Mouse (Mus musculus) liver, embryonic 11.5 days (tissue): Measurements from ENCODE around the gene Aknad1. TPM values are rescaled to one million over a fixed set of nuclear protein-coding genes. Genes with fewer than 3 reads are reported as not detected.

Experiments
- ATAC-seq: fragments of 200-750 bp; cut with Nextera tagmentation; replicated peaks from 2 replicates; pipeline ENCODE4 v1.8.0; 2017; ENCODE audit warnings: moderate number of reproducible peaks, mild to moderate bottlenecking, moderate TSS enrichment, moderate library complexity; ENCODE audit not compliant: low FRiP score
- DNase-seq: peaks from one replicate; pipeline ENCODE4 v3.0.0-alpha.2; 2017; ENCODE audit warnings: low spot score
- H3K27ac ChIP-seq: fragments of 300-500 bp; sonication (generic); 2 replicates; pipeline ENCODE4 v1.5.1; 2014; ENCODE audit warnings: mild to moderate bottlenecking, low read depth, low read length, control low read depth
- H3K27me3 ChIP-seq: fragments of 300-500 bp; sonication (generic); replicated peaks from 2 replicates; pipeline ENCODE4 v1.6.1; 2014; ENCODE audit warnings: low read length, mixed read lengths; ENCODE audit not compliant: control insufficient read depth, insufficient read depth
- H3K36me3 ChIP-seq: fragments of 300-500 bp; sonication (generic); 2 replicates; pipeline ENCODE4 v1.6.1; 2014; ENCODE audit warnings: mild to moderate bottlenecking, low read length, moderate library complexity, mixed read lengths; ENCODE audit not compliant: control insufficient read depth, insufficient read depth
- H3K4me1 ChIP-seq: fragments of 300-500 bp; sonication (generic); replicated peaks from 2 replicates; pipeline ENCODE4 v1.6.1; 2014; ENCODE audit warnings: low read length, mixed read lengths; ENCODE audit not compliant: control insufficient read depth, insufficient read depth
- H3K4me2 ChIP-seq: fragments of 300-500 bp; sonication (generic); 2 replicates; pipeline ENCODE4 v1.6.1; 2014; ENCODE audit warnings: mild to moderate bottlenecking, control low read depth, moderate library complexity
- H3K4me3 ChIP-seq: fragments of 300-500 bp; sonication (generic); 2 replicates; pipeline ENCODE4 v1.5.1; 2014; ENCODE audit warnings: low read depth, low read length, control low read depth
- H3K9ac ChIP-seq: fragments of 300-500 bp; sonication (generic); 2 replicates; pipeline ENCODE4 v1.6.1; 2014; ENCODE audit warnings: low read depth, low read length, control low read depth
- H3K9me3 ChIP-seq: fragments of 300-500 bp; sonication (generic); 2 replicates; pipeline ENCODE4 v1.6.1; 2016; ENCODE audit warnings: low read length, inconsistent platforms, mixed read lengths; ENCODE audit not compliant: control insufficient read depth
- WGBS: fragments of 180-500 bp; shearing (Covaris S2); extraction: QIAGEN DNeasy Blood & Tissue Kit; methylation state at CpG from one replicate; pipeline ENCODE4 v1.1.7; 2014; 5-methylcytosine and 5-hydroxymethylcytosine counted together
- polyA plus RNA-seq: library from polyadenylated mRNA; unstranded; fragments of >200 nt; fragmentation: Nextera tagmentation; extraction: Ambion mirVana; gene quantifications from 2 replicates; pipeline ENCODE4 v1.2.1, GENCODE M21; 2014

Gene Aknad1
- polyA plus RNA-seq, 1 experiment from 2014 or later = 0.44 TPM

- no peak overlapping the region for H3K27ac ChIP-seq
- 63% methylated on average over 6 of the region's 6 CpGs for WGBS
- no peak for ATAC-seq
- H3K27me3 ChIP-seq = no peaks in the 10 kb centered on the region
- H3K4me3 ChIP-seq = no peak overlapping the region
- no peak overlapping the region for H3K4me2 ChIP-seq
- H3K9me3 ChIP-seq = no peaks in the 10 kb centered on the region
- H3K36me3 ChIP-seq = no peaks in the 10 kb centered on the region
- no peak for DNase-seq
- H3K9ac ChIP-seq = no peak overlapping the region
- H3K4me1 ChIP-seq = no peaks in the 10 kb centered on the region; the same call in 1 of the 2 replicates
These were observed 30.1 kb downstream of the Aknad1 start for GRCm38 (mm10) chr3:108769547-108769946.

- no peak overlapping the region for H3K4me3 ChIP-seq
- H3K4me1 ChIP-seq = no peaks in the 10 kb centered on the region; the same call in 1 of the 2 replicates
- peak; percentile 50 for DNase-seq
- H3K4me2 ChIP-seq = no peak overlapping the region
- H3K9ac ChIP-seq = no peak overlapping the region
- H3K27me3 ChIP-seq = no peaks in the 10 kb centered on the region
- 51% methylated on average over 6 of the region's 6 CpGs for WGBS
- H3K27ac ChIP-seq = no peak overlapping the region
- peak; percentile 42 for ATAC-seq
- H3K9me3 ChIP-seq = no peaks in the 10 kb centered on the region
- H3K36me3 ChIP-seq = no peaks in the 10 kb centered on the region
These were observed 31.4 kb downstream of the Aknad1 start for GRCm38 (mm10) chr3:108770725-108771368.

- Histone ChIP-seq H3K9ac (no peak overlapping the region), H3K4me3 (no peak overlapping the region), H3K27me3 (no peaks in the 10 kb centered on the region), H3K4me1 (no peaks in the 10 kb centered on the region; the same call in 1 of the 2 replicates), H3K4me2 (no peak overlapping the region), H3K27ac (no peak overlapping the region), H3K36me3 (no peaks in the 10 kb centered on the region), H3K9me3 (no peaks in the 10 kb centered on the region)
- WGBS = 81% methylated on average over 13 of the region's 13 CpGs
- no peak for ATAC-seq
- DNase-seq = no peak
These were observed 32.8 kb downstream of the Aknad1 start for GRCm38 (mm10) chr3:108772211-108772610.

- WGBS = 84% methylated on average over 3 of the region's 3 CpGs
- no peak overlapping the region for H3K9ac ChIP-seq
- H3K4me1 ChIP-seq = no peaks in the 10 kb centered on the region; the same call in 1 of the 2 replicates
- H3K27me3 ChIP-seq = no peaks in the 10 kb centered on the region
- ATAC-seq = 0 out of 2 replicates have a peak, but pooled peaks have one; percentile 41
- H3K36me3 ChIP-seq = no peaks in the 10 kb centered on the region
- no peak for DNase-seq
- H3K9me3 ChIP-seq = no peaks in the 10 kb centered on the region
- H3K4me2 ChIP-seq = no peak overlapping the region
- H3K4me3 ChIP-seq = no peak overlapping the region
- H3K27ac ChIP-seq = no peak overlapping the region
These were observed 33.4 kb downstream of the Aknad1 start for GRCm38 (mm10) chr3:108772811-108773210.

- Histone ChIP-seq H3K27me3 (no peaks in the 10 kb centered on the region), H3K9me3 (no peaks in the 10 kb centered on the region), H3K9ac (no peak overlapping the region), H3K27ac (no peak overlapping the region), H3K36me3 (no peaks in the 10 kb centered on the region), H3K4me2 (no peak overlapping the region), H3K4me1 (no peaks in the 10 kb centered on the region), H3K4me3 (no peak overlapping the region)
- ATAC-seq = no peak
- DNase-seq = no peak
- WGBS = 63% methylated on average over 4 of the region's 4 CpGs
These were observed 39.5 kb downstream of the Aknad1 start for GRCm38 (mm10) chr3:108778761-108779540.

- H3K36me3 ChIP-seq = no peaks in the 10 kb centered on the region
- no peak overlapping the region for H3K4me3 ChIP-seq
- no peak overlapping the region for H3K9ac ChIP-seq
- DNase-seq (no peak), ATAC-seq (no peak)
- H3K27me3 ChIP-seq = no peaks in the 10 kb centered on the region
- 69% methylated on average over 10 of the region's 10 CpGs for WGBS
- H3K27ac ChIP-seq = no peak overlapping the region
- no peaks in the 10 kb centered on the region for H3K4me1 ChIP-seq
- H3K4me2 ChIP-seq = no peak overlapping the region
- no peaks in the 10 kb centered on the region for H3K9me3 ChIP-seq
These were observed 41.9 kb downstream of the Aknad1 start for GRCm38 (mm10) chr3:108781238-108781883.

- Histone ChIP-seq H3K36me3 (no peaks in the 10 kb centered on the region), H3K9ac (no peak overlapping the region), H3K4me1 (no peaks in the 10 kb centered on the region), H3K27ac (no peak overlapping the region), H3K4me3 (no peak overlapping the region), H3K9me3 (no peaks in the 10 kb centered on the region), H3K4me2 (no peak overlapping the region), H3K27me3 (no peaks in the 10 kb centered on the region)
- ATAC-seq (no peak), DNase-seq (no peak)
- 79% methylated on average over 5 of the region's 5 CpGs for WGBS
These were observed 42.4 kb downstream of the Aknad1 start for GRCm38 (mm10) chr3:108781884-108782270.

GRCm38 (mm10) chr3:108782364-108782895 lies 43.0 kb downstream of the Aknad1 start:
- Histone ChIP-seq H3K9me3 (no peaks in the 10 kb centered on the region), H3K27me3 (no peaks in the 10 kb centered on the region), H3K4me3 (no peak overlapping the region), H3K4me1 (no peaks in the 10 kb centered on the region), H3K36me3 (no peaks in the 10 kb centered on the region), H3K27ac (no peak overlapping the region), H3K9ac (no peak overlapping the region), H3K4me2 (no peak overlapping the region)
- no peak for DNase-seq
- ATAC-seq = no peak
- WGBS = 65% methylated on average over 6 of the region's 6 CpGs
